Mouse (Mus musculus) granulocyte monocyte progenitor cell, adult 5-6 weeks (primary cell): ENCODE measurements around the gene C530008M17Rik. TPM values are rescaled to one million over a fixed set of nuclear protein-coding genes. Genes with fewer than 3 reads are reported as not detected.

ENCODE experiments used
- ATAC-seq: replicated peaks from 2 replicates; pipeline ENCODE4 v1.8.0; 2016; ENCODE audit warnings: mild to moderate bottlenecking, moderate TSS enrichment, inconsistent platforms; ENCODE audit not compliant: poor library complexity, severe bottlenecking
- total RNA-seq, 2 experiments: library from RNA; stranded (forward) in 1 of 2; stranded (reverse) in 1 of 2; fragments of 200-712, 200-1000 nt in 1 of 2; fragments of >200 nt in 1 of 2; fragmentation: Nextera tagmentation in 1 of 2; gene quantifications; 2 replicates each; pipeline ENCODE4 v1.2.3; 2014 to 2017

The C530008M17Rik gene
- total RNA-seq, 2 experiments from 2014 or later = 0.10 to 0.17 TPM

DNA sequence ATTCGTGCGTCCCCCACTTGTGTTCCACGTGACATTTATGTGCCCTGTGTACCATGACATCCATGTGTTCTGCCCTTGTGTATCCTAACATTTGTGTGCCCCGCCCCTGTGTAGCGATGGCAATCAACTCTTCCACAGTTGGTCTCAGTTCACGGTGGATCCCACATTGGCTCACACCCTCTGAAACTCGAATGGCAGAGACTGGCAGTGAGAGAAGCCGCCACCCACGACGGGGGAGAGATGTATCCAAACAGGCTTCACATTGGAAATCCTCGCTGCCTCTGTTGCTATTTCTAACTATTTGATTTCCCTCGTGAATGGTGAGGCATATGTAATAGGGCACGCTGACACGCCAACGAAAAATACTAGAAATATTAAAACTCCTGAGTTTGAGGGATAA, 161.4 kb downstream of the C530008M17Rik start:
- ATAC-seq = no peak

GRCm38 (mm10) chr5:76818807-76819206, 162.5 kb downstream of the C530008M17Rik start:
- no peak for ATAC-seq

- no peak for ATAC-seq
Observed at GRCm38 (mm10) chr5:76822097-76822496, 165.8 kb downstream of the C530008M17Rik start.

DNA sequence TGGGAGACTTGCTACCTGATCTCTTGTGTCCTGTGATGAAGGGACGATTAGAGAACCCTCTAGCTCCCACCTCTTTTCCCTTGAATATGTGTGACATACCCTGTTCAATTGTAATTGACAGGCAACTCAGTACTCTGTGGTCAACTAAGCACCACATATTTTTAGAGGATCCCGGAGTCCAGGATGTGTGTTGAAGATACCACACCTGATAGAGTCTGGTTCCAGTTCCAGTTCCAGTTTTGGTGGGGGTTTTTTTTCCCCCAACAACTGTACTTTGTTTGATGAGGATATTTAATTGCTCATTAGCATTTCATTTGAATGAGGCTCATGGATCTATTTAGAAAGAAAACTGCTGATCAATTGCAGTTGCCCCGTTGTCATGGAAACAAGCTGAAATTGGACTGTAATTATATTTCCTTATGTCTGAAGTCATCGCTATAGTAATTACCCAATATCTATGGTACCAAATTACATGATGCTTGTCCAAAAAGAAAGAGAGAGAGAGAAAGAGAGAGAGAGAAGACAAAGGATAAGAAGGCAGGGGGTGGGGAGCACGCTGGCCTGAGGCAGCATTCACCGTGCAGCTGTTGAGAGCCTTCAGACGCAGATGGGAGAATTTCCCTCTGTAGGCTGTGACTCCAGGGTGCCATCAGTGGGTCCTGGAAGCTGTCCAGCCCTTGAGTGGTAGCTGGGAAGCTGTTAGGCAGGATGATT, 172.4 kb downstream of the C530008M17Rik start:
- ATAC-seq = no peak

GRCm38 (mm10) chr5:76832529-76833210, 176.4 kb downstream of the C530008M17Rik start:
- peak; percentile 90 for ATAC-seq

DNA sequence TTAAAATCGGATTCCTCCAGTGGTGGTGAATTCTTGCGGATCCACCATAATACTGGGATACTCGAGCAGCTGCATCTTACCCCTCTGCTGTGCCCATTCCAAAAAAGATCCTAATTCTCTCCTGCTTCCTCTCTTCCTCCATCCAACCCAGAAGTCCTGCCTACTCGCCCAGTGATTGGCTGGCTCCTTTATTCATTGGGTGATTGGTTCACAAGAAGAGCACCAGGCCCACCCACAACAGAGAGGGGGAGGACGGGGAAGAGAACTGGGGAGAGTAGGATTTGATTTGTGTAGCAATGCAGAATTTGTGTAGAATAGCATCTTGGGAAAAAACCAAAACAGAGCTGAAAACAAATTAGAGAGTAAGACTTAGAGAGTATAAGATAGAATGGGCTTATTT, 180.7 kb downstream of the C530008M17Rik start:
- ATAC-seq = no peak

DNA sequence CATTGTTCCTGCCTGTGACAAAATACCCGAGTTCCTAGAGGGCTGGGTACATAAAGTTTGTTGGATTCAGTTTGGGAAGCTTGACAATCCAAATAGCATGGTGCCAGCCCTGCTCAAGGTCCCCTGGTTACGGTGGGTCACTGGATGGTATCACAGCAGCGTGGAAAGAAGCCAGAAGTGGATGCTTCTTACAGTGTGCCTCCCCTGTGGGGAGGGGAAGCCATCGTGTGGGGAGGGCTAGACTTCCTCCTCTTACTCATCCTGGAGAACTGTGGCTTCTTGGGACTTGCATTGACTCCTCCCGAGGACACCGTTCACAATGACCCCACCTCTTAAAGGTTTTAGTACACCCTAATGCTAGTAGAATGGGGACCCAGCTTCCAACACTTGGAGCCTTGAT, 183.5 kb downstream of the C530008M17Rik start:
- ATAC-seq = no peak

DNA sequence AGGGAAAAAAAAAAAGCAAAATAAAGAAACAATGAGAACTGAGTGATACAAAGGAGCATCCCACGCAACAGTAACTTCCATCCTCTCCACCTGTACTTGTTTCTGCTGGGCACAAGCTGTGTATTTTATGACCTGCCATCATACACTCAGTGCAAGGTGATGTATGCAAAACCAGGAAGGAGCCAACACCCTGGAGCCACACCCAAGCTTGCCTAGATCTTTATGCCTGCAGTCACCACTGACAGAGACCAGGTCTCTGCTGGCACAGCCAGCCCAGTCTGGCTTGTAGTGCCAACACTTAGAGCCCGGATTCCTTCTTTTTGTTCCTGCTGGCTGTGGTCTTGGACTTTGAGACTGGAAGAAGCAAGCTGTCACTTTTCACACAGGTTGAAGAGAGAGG, 185.5 kb downstream of the C530008M17Rik start:
- no peak for ATAC-seq

DNA sequence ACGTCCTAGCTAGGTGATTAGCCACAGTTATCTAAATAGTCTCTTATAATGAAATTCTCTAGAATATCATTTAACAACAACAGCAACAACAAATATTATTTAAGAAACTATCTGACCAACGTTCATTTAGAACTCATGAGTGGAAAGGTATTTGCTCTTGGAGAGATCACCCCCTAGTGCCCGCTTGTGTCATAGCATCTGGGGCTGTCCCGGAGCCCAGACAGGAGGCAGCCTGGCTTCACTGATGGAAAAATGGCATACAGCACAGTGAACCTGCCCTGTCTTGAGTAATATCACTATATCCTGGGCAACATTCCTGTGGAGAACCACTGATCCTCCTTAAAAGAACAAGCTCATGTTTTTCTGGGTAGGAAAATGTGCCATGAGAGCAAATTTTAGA, 187.1 kb downstream of the C530008M17Rik start:
- ATAC-seq = peak; percentile 81

GRCm38 (mm10) chr5:76843851-76844419, 187.6 kb downstream of the C530008M17Rik start:
- no peak for ATAC-seq

- no peak for ATAC-seq
Observed at GRCm38 (mm10) chr5:76844618-76845186, 188.4 kb downstream of the C530008M17Rik start.

DNA sequence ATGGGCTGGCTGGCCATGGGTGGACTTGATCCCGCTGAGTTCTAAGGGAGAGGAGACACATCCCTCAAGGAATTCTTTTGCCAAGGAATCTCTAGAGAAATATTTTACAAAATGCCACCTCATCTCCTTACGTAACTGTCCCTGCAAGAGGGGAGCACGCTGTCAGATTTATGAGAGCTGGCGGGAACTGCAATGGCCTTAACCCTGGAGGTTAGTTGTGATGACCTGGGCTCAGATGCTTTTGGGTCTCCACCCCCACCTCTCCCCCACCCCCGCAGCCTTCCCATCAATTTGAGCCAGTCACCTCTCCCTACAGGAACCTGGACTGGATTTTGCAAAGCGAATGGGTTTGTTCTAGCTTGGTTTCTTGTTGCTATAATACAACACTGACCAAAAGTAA, 190.8 kb downstream of the C530008M17Rik start:
- no peak for ATAC-seq

DNA sequence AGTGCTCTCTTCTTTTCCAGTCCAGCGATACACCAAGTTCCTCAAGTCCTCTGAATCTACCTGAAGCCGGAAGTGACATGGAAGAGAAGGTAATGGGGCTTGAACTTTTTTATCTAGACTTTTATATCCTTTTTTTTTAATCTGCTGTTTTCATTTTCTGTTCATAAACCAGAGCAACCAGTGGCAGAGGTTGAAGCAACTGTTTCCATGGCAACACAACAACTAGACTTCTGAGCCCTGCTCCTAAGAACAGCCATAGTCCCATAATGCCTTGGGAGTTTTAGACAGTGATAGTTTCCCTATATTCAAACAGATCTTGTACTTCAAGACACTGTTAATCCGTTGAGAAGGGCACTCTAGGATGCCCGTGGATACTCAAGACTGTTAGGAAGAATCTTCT, 195.0 kb downstream of the C530008M17Rik start:
- ATAC-seq = no peak

DNA sequence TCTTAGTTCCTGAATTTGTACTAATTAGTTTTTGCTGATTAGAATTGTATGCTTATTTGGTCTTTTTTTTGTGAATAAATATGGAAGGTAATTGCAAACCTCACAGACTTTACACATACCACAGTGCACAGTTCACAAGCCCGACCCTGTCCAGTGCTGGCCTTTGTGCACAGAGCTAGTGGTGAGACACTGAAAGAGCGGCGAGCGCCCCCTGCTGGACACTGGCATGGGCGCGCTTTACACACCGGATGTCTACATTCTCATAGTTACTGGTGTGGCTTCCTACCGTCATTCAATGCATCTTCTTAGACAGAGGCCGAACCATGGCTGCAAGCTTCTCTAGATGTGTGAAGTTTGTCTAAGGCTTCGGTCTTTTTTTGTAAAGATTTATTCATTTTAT, 197.2 kb downstream of the C530008M17Rik start:
- peak; percentile 81 for ATAC-seq

- ATAC-seq = no peak
Observed at GRCm38 (mm10) chr5:76855829-76856600, 199.7 kb downstream of the C530008M17Rik start.

DNA sequence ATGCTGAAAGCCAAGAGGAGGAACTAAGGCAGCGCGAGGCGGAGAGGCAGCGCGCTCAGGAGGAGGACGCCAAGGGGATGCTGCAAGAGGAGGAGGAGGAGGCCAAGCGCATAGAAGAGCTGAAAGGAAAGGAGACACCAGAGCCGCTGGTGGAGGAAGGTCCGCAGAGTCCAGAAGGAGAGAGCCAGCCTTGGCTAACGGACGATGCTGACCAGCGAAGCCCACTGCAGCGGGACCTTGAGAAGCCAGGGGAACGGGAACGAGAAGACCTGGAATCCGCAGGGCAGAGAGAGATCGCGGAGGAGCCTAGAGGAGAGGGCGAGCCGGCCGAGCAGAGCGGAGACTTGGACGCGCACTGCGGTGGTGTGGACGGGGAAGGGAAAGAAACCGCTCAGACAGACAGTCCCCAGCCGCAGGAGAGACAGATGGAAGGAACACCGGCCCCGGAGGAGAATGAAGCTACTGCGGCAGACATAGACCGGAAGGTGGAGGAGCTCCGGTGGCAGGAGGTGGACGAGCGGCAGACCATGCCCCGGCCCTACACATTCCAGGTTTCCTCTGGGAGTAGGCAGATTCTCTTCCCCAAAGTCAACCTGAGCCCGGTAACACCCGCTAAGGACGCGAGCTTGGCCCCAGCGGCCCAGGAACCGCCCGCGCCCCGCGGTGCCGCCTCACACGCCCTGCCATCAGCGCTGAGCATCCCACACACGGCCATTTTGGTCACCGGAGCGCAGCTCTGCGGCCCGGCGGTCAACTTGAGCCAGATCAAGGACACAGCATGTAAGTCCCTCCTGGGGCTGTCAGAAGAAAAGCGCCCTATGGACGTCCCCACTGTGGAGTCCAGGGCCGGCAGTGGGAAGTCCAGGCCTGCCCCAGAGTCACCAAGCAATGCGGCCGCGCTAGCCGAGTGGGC, 201.0 kb downstream of the C530008M17Rik start:
- peak; percentile 35; the same call in 1 of the 2 replicates for ATAC-seq

DNA sequence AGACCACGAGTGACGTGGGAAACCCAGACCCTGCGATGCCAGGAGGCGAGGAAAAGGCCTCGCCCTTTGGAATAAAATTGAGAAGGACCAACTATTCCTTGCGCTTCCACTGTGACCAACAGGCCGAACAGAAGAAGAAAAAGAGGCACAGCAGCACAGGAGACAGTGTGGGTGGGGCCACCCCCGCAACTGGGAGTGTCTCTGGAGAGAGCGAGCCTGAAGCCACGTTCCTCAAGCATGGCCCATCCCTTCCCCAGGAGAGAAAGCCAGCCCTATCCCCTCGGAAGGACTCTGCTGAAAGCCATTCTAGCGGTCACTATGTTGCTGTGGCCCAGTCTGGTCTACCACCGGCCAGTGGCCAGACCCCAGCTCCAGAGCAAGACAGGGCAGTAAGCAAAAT, 202.1 kb downstream of the C530008M17Rik start:
- ATAC-seq = no peak

GRCm38 (mm10) chr5:76866819-76867218, 210.5 kb downstream of the C530008M17Rik start:
- no peak for ATAC-seq

GRCm38 (mm10) chr5:76868693-76869286, 212.5 kb downstream of the C530008M17Rik start:
- peak; percentile 94 for ATAC-seq
